Mouse (Mus musculus): ENCODE measurements around the gene Mfn2. TPM values are rescaled to one million over a fixed set of nuclear protein-coding genes. Genes with fewer than 3 reads are reported as not detected.

Mfn2 gene
- 24.3 and 25.0 TPM in 2 replicates for total RNA-seq (2015)
- total RNA-seq (2017) = 29.1 and 33.6 TPM in 2 replicates

DNA sequence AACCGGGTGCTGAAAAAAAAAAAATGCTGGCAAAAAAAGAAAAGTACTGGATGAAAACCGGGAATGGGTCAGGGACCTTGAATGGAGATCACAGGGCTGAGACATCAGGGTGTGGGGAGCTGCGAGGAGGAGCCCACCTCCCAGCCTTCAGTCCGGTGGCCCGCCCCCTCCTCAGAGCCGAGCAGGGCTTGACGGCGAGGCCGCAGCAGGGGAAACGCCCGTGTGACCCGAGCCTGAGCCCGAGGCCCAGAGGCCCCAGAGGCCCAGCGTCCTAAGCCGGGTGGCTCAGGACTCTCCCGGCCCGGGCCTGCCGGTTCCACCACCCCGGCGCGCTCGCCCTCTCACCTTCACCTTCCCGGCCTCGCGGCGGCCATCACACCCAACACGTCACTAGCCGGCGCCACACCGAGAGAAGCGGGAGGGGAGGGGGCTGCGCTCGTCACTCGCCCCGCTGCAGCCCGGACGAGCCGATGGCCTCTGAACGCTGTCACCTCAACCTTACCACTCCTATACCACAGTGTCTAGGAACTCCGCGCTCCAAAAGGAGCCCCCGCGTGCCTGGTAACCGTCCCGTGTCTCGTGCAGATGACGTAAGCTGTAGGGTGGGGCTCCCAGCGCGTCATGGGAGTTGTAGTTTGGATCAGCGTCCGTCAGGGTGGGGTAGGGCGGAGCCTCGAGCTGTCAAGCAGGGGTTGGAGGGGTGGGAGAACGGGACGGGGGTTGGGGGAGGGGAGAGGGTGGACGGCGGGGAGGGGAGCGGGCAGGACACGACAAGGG lies at the start of gene Mfn2:
Gene Mfn2, minus strand, starts transcription at position 392 of the 777 bp plus-strand sequence.
- ATAC-seq (replicated peaks; ENCODE audit: poor library complexity) = peak; percentile 90

GRCm38 (mm10) chr4:147953590-147953989 lies 49.1 kb upstream of the Mfn2 start:
- ATAC-seq (replicated peaks; ENCODE audit: poor library complexity) = peak; percentile 91

DNA sequence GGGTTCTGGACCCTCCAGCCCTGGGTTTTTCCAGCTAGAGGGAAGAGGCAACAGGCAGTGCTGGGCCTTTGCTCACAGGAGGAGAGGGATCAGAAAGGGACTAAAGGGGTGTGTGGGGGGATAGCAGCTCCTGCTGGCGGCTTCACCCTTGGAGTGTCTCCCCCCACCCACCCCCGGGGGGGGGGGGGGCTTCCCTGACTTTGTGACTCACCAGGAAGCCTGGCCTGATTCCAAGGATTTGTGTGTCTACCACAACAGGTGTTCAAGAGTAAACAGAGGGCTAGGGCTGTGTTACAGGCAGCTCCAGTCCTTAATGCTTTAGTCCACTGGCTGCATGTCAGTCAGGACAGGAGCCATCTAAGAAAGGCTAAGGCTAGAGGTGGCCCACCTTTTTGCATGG lies 43.0 kb upstream of the Mfn2 start:
- ATAC-seq (replicated peaks; ENCODE audit: poor library complexity) = no peak

GRCm38 (mm10) chr4:147943005-147943404 lies 38.5 kb upstream of the Mfn2 start:
- ATAC-seq (replicated peaks; ENCODE audit: poor library complexity) = no peak

DNA sequence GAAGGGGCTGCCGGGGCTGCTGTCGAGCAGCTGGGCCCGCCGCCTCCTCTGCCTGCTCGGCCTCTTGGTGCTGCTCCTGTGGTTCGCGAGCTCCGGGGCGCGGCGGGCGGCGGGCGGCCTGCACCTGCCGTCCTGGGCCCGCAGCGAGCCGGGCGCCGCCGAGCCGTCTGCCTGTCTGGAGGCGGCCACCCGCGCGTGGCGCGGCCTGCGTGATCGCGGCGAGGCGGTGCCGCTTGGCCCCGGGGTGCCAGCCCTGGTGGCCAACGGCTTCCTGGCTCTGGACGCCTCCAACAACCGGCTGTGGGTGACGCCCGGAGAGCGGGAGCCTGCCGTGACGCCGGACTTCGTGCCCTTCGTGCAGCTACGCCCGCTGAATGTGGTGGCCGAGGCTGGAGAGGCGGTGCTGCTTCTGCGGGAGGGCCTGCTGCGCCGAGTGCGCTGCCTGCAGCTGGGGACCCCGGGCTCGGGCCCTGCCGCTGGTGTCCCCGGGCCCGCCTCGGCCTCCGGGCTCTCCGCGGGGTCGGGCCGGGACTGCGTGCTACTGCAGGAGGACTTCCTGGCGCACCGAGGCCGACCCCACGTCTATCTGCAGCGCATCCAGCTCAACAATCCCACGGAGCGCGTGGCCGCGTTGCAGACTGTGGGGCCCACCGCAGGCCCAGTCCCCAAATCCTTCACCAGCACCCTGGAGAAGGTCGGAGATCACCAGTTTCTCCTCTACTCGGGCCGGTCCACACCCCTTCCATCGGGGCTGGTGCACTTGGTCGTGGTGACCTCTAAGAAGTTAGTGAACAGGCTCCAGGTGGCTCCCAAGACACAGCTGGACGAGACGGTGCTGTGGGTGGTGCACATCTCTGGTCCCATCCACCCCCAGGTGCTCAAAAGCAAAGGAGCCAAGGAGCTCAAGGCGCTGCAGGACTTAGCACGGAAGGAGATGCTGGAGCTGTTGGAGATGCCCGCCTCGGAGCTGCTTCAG lies 36.8 kb upstream of the Mfn2 start:
- peak; percentile 13 for ATAC-seq (replicated peaks; ENCODE audit: poor library complexity)

DNA sequence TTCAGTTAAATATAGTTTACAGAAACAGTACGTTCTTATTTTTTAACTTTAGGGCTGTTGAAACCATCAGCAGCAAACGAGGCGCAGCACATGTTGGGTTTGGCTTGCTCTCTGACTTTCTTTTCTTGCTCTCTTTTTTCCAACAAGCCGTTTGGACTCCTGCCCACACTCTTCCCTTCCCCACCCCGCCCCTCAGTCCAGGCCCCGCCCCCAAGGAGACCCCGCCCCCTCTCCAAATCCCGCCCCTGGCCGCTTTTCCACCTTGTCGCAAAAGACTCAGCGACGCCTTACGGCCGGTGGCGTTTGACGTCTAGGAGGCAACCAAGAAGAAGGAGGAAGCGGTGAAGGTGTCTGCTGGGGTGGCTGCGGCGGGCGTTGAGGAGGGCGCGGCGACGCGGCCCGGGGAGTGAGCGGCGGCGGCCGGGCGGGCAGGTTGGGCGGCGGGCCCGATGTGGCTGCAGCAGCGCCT lies 36.1 kb upstream of the Mfn2 start, which contains the start of gene 2510039O18Rik:
Gene 2510039O18Rik, plus strand, starts transcription at position 320 of the 469 bp plus-strand sequence.
- ATAC-seq (replicated peaks; ENCODE audit: poor library complexity) = peak; percentile 79

GRCm38 (mm10) chr4:147940111-147940510 lies 35.6 kb upstream of the Mfn2 start:
- ATAC-seq (replicated peaks; ENCODE audit: poor library complexity) = no peak

DNA sequence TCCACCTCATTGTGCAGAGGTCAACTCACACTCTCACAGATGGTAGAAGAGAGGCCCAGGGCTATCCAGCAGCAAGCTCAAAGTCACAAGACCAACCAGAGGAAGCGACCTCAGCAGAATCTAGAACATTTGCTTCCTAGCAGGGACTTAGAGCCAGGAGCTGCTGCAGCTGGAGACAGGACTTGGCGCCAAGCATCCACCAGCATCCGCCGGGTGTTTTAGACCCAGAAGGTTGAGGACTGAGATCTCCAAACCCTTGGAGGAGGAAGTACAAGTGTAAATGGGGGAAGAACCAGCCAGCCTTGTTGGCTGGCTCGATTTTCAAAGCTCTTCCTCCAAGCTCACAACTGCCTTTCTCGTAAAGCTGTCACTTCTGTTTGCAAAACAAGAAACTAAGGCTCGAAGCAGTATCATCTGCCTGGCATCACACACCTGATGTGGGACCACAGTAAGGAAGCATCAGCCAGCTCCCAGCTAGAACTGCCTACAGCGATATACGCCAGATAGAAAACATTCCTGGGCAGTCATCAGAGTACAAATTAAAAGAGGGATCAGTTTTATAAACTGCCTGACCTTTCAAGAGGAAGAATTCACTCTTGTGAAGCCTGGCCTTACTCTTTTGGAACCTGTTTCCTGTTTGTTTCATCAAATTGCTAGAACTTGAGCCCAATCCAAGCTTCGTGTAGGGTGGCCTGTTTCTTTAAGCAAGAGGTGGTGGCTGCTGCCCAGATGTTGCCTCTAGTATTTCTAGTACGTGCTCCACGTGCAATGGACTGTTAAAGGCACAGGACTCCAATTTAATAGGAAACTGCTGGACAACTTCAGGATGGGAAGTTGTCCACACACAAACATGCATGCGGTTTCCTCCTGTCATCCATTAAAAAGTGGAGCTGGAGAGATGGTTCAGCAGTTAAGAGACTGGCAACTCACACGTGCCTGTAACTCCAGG lies 33.9 kb upstream of the Mfn2 start:
- ATAC-seq (replicated peaks; ENCODE audit: poor library complexity) = no peak

- ATAC-seq (replicated peaks; ENCODE audit: poor library complexity) = no peak
Measured at GRCm38 (mm10) chr4:147937486-147937885, 33.0 kb upstream of the Mfn2 start.

DNA sequence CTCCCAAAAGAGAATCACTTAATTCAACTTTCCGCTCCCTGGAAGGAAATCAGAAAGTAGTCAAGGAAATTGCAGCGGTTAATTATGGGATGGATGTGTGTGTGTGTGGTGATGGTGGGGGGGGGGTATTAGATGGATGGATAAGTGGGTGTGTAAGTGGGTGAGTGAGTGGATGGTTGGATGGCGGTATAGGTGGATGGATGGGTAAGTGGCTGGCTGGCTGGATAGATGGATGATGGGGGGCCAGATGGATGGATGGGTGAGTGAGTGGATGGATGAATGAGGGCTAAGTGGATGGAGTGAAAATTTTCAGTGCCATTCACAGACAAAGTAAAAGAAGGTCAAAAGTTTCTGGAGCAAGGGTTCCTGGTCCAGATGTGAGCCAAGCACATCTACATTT lies 32.5 kb upstream of the Mfn2 start:
- ATAC-seq (replicated peaks; ENCODE audit: poor library complexity) = no peak

DNA sequence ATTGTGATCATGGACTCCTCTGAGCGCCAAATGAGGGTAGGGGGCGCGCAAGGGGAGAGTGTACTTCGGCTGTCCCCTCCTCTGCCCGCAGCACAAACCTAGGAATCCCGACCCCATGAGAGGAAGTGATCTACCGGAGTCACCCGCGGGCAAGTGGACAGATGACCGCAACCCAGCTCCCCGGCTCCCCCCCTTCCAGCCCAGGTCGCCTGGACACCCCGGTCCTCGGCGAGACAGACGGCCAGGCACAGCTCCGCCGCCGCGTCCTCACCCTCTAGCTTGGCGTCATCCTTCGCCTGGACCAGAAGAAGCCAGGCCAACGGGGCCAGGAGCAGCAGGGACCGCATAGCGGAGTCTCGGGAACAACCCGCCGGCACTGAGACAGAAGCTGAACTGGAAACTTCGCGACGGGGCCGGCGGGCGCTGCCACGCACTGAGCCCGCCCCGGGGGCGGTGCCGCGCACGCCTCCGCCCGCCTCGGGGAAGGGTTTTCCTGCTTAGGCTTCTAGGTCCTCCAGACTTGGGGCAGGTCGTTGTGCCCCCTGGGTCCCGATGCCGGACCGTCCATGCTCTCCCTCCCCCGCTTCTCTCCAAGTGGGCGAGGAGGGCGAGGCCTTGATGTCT lies 31.9 kb upstream of the Mfn2 start, which contains the start of gene Plod1:
Gene Plod1, minus strand, starts transcription at position 437 of the 624 bp plus-strand sequence.
- ATAC-seq (replicated peaks; ENCODE audit: poor library complexity) = peak; percentile 58

DNA sequence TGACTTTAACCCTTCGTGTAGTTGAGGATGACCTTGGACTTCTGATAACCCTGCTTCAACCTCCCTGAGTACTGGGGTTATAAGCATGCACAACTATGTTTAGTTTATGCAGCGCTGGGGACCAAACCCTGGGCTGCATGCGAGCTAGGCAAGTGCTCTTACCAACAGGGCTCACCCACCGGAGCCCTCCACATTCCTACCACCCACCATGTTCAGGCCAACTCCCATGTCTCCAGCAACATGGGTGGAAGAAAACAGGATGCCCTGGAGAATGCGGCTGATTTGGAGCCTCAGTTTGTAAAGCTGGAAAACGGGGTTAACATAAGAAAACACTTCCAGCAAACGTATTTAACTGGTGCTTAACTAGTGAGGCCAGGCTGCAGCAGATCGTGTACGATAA lies 31.4 kb upstream of the Mfn2 start:
- no peak for ATAC-seq (replicated peaks; ENCODE audit: poor library complexity)

DNA sequence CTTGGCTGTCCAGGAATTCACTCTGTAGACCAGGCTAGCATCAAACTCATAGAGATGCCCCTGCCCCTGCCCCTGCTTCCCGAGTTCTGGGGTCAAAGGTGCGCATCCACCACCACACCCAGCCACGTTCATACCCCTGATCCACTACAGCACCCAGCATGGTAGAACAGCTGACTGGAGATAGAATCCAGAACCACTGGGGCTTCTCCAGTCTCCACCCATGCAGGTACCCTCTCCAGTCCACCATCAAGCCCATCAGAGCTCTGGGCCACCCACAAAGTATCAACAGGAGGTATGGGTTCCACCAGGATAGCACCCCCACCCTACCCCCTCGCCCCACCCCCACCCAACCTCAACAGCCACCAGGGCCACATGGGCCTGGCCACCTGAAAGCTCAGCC lies 30.1 kb upstream of the Mfn2 start:
- no peak for ATAC-seq (replicated peaks; ENCODE audit: poor library complexity)

DNA sequence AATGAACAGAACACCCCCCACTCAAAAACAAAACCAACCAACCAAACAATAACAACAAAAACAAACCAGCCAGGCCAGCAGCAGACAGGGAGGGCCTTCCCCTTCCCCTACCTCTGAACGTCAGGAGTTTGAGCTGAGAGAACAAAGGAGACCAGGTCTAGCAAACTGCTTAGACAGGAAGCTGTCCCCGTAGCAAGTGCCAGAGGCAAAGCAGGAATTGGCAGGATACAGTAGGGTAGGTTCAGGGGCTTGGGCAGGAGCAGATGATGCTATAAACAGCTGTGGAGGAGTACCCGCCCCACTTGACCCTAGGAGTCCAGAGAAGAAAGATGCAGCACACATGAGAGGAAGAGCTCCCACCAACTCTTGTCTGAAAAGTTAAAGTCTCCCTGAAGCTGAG lies 29.6 kb upstream of the Mfn2 start:
- ATAC-seq (replicated peaks; ENCODE audit: poor library complexity) = no peak

GRCm38 (mm10) chr4:147930946-147931345 lies 26.4 kb upstream of the Mfn2 start:
- no peak for ATAC-seq (replicated peaks; ENCODE audit: poor library complexity)

GRCm38 (mm10) chr4:147928540-147928939 lies 24.0 kb upstream of the Mfn2 start:
- peak; percentile 29 for ATAC-seq (replicated peaks; ENCODE audit: poor library complexity)

DNA sequence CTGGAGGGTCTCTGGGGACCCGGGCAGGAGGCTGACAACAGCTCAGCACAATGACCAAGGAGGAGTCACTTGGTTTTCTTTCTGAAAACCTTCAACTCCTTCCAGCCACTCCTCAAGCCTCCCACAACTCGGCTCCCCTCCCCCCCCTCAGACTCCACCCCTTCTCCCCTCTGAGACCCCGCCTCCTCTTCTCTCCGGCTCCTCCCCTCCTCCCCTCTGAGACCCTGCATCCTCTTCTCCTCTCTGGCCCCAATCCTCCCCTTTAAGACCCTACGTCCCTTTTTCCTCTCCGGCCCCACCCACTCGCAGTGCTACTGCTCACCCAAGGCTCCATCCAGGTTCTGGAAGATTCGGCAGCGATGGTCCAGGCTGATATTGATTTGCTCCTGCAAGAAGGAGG lies 23.6 kb upstream of the Mfn2 start:
- ATAC-seq (replicated peaks; ENCODE audit: poor library complexity) = peak; percentile 10; the same call in 1 of the 2 replicates

DNA sequence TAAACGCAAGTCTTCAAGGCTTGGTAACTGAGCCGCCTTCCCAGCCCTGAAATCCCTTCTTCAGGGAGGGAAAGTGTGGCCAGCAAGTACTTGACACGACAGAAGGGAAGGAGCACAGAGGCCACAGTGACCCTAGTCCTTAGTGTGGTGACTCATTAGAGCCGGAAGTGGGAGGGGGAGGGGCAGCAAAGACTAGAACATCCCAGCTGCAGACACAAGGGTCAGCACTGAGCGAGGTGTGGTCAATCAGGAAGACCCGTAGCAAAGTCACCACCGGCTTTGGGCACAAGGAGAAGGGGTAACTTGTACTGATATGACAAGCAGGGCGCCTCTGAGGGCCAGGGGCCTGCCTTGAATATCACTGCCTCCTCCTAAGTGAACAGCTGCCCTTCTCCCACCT lies 23.2 kb upstream of the Mfn2 start:
- peak; percentile 62 for ATAC-seq (replicated peaks; ENCODE audit: poor library complexity)

DNA sequence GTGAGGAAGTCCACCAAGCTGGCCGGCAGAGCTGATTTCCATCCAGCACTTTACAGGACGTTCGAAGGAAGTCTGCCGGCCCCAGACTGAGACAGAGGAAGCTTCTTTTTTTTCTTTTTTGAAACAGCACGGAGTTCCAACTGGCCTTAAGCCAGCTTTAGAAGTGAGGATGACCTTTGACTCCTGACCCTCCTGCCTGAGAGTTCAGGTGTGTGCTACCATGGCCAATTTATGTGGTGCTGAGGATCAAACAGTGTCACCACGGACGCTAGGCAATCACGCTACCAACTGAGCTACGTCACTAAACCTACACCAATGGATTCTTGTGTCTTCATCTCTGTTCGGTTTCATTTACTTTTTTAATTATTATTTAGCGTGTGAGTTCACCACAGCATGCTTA lies 17.8 kb upstream of the Mfn2 start:
- peak; percentile 41 for ATAC-seq (replicated peaks; ENCODE audit: poor library complexity)

DNA sequence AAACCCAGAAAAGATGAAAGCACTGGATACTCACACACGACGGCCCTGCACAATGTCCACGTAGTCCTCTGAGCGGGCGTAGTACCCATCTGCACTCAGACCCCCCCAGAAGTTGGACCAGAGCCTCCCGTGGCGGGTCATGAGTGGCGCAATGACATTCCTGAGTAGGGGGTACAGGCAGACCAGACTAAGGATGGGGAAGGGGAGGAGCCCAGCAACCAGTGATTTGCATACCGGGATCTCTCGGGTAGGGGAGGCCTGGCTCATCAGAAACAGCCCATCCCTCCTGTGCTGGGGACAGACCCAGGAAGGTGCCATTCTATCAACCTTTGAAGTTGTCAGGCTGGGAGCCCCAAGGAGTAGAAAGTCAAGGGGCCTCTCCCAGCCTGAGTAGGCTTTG lies 16.5 kb upstream of the Mfn2 start:
- ATAC-seq (replicated peaks; ENCODE audit: poor library complexity) = no peak
